ENCODE assay signal across 19 mouse cellular contexts in the genomic region with DNA sequence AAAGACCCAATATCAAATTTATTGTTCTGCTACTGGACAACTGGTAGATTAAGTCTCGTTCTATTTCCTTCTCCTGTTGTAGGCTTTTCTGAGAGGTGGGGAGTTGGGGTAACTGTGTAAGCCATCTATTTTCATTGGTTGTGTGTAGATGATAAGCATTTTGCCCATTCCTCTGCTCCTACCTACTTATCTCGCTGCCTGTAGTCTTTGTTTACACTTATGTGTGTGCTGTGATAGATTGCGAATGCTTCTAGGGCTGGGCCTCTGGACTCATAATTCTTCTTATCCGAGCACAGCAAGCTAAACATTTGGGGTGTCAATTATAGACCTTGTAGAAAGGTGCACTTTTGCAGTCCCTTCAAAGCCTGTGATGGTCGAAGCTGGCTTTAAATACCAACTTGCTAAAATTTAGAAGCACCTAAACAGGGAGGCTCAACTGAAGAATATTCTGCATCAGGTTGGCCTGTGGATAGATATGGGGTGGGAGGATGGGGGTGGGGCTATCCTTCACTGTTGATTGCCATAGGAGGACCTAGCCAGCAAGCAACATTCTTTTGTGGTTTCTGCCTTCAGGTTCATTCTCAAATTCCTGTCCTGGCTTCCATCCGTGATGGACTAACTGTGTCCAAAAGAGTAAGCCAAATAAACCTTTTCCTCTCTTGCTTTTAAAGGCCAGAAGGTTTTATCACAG. TPM values are rescaled to one million over a fixed set of nuclear protein-coding genes. Genes with fewer than 3 reads are reported as not detected.
DNase-seq lines count a peak whose midpoint lies in the region; ATAC-seq and TF ChIP-seq lines count a peak whose summit lies in the region.
"Had no signal": no experiment of that assay in that cellular context is flagged by ENCODE, and none has a peak within 500 bp of the region (broad histone marks: within the 10 kb centered on the region; RNA-seq: fewer than 3 reads in every experiment).

No protein-coding gene starts in this region.

- 36% methylated on average over 6 of the region's 6 CpGs for WGBS in heart, embryonic 13.5 days
- 11% methylated on average over 6 of the region's 6 CpGs for WGBS in liver, embryonic 13.5 days (ENCODE audit: insufficient replicate concordance)
- 16% methylated on average over 6 of the region's 6 CpGs for WGBS in stomach, embryonic 14.5 days
- WGBS in hindbrain, embryonic 14.5 days: 88% methylated on average over 6 of the region's 6 CpGs
- whole genome bisulfite sequencing in thymus, adult 2 months: 94% methylated on average over 6 of the region's 6 CpGs

- no peak overlapping the region for H3K9ac ChIP-seq in heart, embryonic 13.5 days
- peak overlapping the region; percentile 47 for H3K9ac ChIP-seq in liver, embryonic 13.5 days
- H3K9ac ChIP-seq in stomach, embryonic 14.5 days (replicated peaks; ENCODE audit: low read depth, low read length): no peak overlapping the region
- H3K9ac ChIP-seq in hindbrain, embryonic 14.5 days: no peak overlapping the region
- H3K9ac ChIP-seq: forebrain, embryonic 15.5 days; lung, embryonic 15.5 days; neural tube, embryonic 12.5 days had no signal

- 0 out of 2 replicates have a peak, but pooled peaks cover 9% of the 10 kb centered on the region for H3K4me1 ChIP-seq in heart, embryonic 13.5 days
- H3K4me1 ChIP-seq in liver, embryonic 13.5 days (replicated peaks): peaks cover 55% of the 10 kb centered on the region
- no peaks in the 10 kb centered on the region for H3K4me1 ChIP-seq in stomach, embryonic 14.5 days (ENCODE audit: control insufficient read depth, insufficient read depth, low read length)
- no peaks in the 10 kb centered on the region for H3K4me1 ChIP-seq in hindbrain, embryonic 14.5 days (replicated peaks; ENCODE audit: control insufficient read depth, insufficient read depth, low read length)
- no peaks in the 10 kb centered on the region for H3K4me1 ChIP-seq in thymus, adult 2 months (replicated peaks; ENCODE audit: control insufficient read depth, insufficient read depth, low read length)

- ATAC-seq in heart, embryonic 13.5 days (ENCODE audit: extremely low read depth, insufficient number of reproducible peaks, low FRiP score, low TSS enrichment): no peak
- peak; percentile 73 for ATAC-seq in common myeloid progenitor, adult 5-6 weeks (replicated peaks; ENCODE audit: low read depth, poor library complexity, severe bottlenecking)
- ATAC-seq in liver, embryonic 13.5 days (ENCODE audit: low read depth): peak; percentile 97
- peak; percentile 82 for ATAC-seq in stomach, embryonic 14.5 days (ENCODE audit: insufficient number of reproducible peaks, insufficient read depth, low FRiP score, low read depth)
- ATAC-seq in hindbrain, embryonic 14.5 days (ENCODE audit: low FRiP score): no peak
- ATAC-seq: forebrain, embryonic 15.5 days; inflammation-experienced regulatory T-cells, adult 6 months had no signal

- no peak overlapping the region for H3K4me2 ChIP-seq in heart, embryonic 13.5 days
- peak overlapping the region; percentile 54 for H3K4me2 ChIP-seq in liver, embryonic 13.5 days
- H3K4me2 ChIP-seq in stomach, embryonic 14.5 days (replicated peaks; ENCODE audit: low read depth, low read length): no peak overlapping the region
- H3K4me2 ChIP-seq in hindbrain, embryonic 14.5 days (replicated peaks): no peak overlapping the region
- H3K4me2 ChIP-seq: forebrain, embryonic 15.5 days; lung, embryonic 15.5 days; neural tube, embryonic 12.5 days had no signal

- H3K27me3 ChIP-seq in heart, embryonic 13.5 days (replicated peaks): no peaks in the 10 kb centered on the region
- no peaks in the 10 kb centered on the region for H3K27me3 ChIP-seq in liver, embryonic 13.5 days
- H3K27me3 ChIP-seq in stomach, embryonic 14.5 days (ENCODE audit: control insufficient read depth, insufficient read depth, low read length): no peaks in the 10 kb centered on the region
- H3K27me3 ChIP-seq in hindbrain, embryonic 14.5 days (ENCODE audit: control insufficient read depth, insufficient read depth, low read length): no peaks in the 10 kb centered on the region
- H3K27me3 ChIP-seq in thymus, adult 2 months (ENCODE audit: control insufficient read depth, insufficient read depth, low read length): no peaks in the 10 kb centered on the region
- H3K27me3 ChIP-seq: forebrain, embryonic 15.5 days; lung, embryonic 15.5 days; neural tube, embryonic 12.5 days had no signal

- no peak for TF ChIP-seq POLR2A in thymus, adult 2 months (IDR thresholded peaks at IDR 0.05; ENCODE audit: control insufficient read depth, extremely low read depth, insufficient read depth, low read length, poor library complexity)

- TF ChIP-seq CTCF in thymus, adult 2 months (IDR thresholded peaks at IDR 0.05; ENCODE audit: borderline replicate concordance, control insufficient read depth, extremely low read depth, insufficient read depth, low read length, poor library complexity): no peak

- peaks cover 9% of the 10 kb centered on the region; the same call in 1 of the 2 replicates for H3K9me3 ChIP-seq in heart, embryonic 13.5 days
- peaks cover 8% of the 10 kb centered on the region for H3K9me3 ChIP-seq in liver, embryonic 13.5 days (replicated peaks)
- peaks cover 5% of the 10 kb centered on the region; the same call in 1 of the 2 replicates for H3K9me3 ChIP-seq in stomach, embryonic 14.5 days (ENCODE audit: control insufficient read depth, low read depth, low read length)
- peaks cover 17% of the 10 kb centered on the region for H3K9me3 ChIP-seq in hindbrain, embryonic 14.5 days (ENCODE audit: control insufficient read depth, low read length)
- H3K9me3 ChIP-seq: forebrain, embryonic 15.5 days; limb, embryonic 10.5 days; lung, embryonic 15.5 days had no signal

- H3K36me3 ChIP-seq in heart, embryonic 13.5 days: no peaks in the 10 kb centered on the region
- H3K36me3 ChIP-seq in liver, embryonic 13.5 days: no peaks in the 10 kb centered on the region
- H3K36me3 ChIP-seq in stomach, embryonic 14.5 days (ENCODE audit: control insufficient read depth, insufficient read depth, low read length): no peaks in the 10 kb centered on the region
- H3K36me3 ChIP-seq in hindbrain, embryonic 14.5 days (replicated peaks; ENCODE audit: control insufficient read depth, insufficient read depth): no peaks in the 10 kb centered on the region
- H3K36me3 ChIP-seq in thymus, adult 2 months (ENCODE audit: control insufficient read depth, insufficient read depth, low read length): no peaks in the 10 kb centered on the region
- H3K36me3 ChIP-seq: forebrain, embryonic 15.5 days; limb, embryonic 10.5 days; lung, embryonic 15.5 days; midbrain, embryonic 10.5 days; neural tube, embryonic 12.5 days had no signal

- H3K27ac ChIP-seq in heart, embryonic 13.5 days (replicated peaks): 0 out of 2 replicates have a peak overlapping the region, but pooled peaks have one; percentile 5
- peak overlapping the region; percentile 91 for H3K27ac ChIP-seq in liver, embryonic 13.5 days
- H3K27ac ChIP-seq in stomach, embryonic 14.5 days (ENCODE audit: low read length): peak overlapping the region; percentile 30; the same call in 1 of the 2 replicates
- no peak overlapping the region for H3K27ac ChIP-seq in hindbrain, embryonic 14.5 days
- H3K27ac ChIP-seq in thymus, adult 2 months (ENCODE audit: control insufficient read depth, insufficient read depth, low read length): no peak overlapping the region
- H3K27ac ChIP-seq: forebrain, embryonic 15.5 days; kidney, postnatal 0 days; left cerebral cortex, adult 2 months; limb, embryonic 10.5 days; lung, embryonic 15.5 days; midbrain, embryonic 10.5 days; neural tube, embryonic 12.5 days had no signal

- intact Hi-C loops in heart, postnatal 25 days (cut with DNase I): no loop called here

- H3K4me3 ChIP-seq in heart, embryonic 13.5 days: no peak overlapping the region
- peak overlapping the region; percentile 16; the same call in 1 of the 2 replicates for H3K4me3 ChIP-seq in liver, embryonic 13.5 days (replicated peaks)
- H3K4me3 ChIP-seq in stomach, embryonic 14.5 days (ENCODE audit: low read depth, low read length): no peak overlapping the region
- H3K4me3 ChIP-seq in hindbrain, embryonic 14.5 days (replicated peaks; ENCODE audit: low read length): no peak overlapping the region
- H3K4me3 ChIP-seq in thymus, adult 2 months (ENCODE audit: control insufficient read depth, insufficient read depth, low read length): no peak overlapping the region
- H3K4me3 ChIP-seq: forebrain, embryonic 15.5 days; left cerebral cortex, adult 2 months; limb, embryonic 10.5 days; lung, embryonic 15.5 days; midbrain, embryonic 10.5 days; neural tube, embryonic 12.5 days had no signal

- DNase-seq in heart, postnatal 25 days (ENCODE audit: low spot score): no peak
- peak; percentile 57 for DNase-seq in liver, embryonic 13.5 days
- no peak for DNase-seq in hindbrain, embryonic 14.5 days (ENCODE audit: low spot score)
- no peak for DNase-seq in neural tube, embryonic 10.5 days (ENCODE audit: extremely low spot score, low spot score)
- DNase-seq in thymus, adult 2 months: no peak
- DNase-seq: adrenal gland, adult 8-10 months; embryo, embryonic 11 days; right cerebral cortex, postnatal 14 days had no signal

RNA-seq across cellular contexts. Expression of a gene that starts 22.4 kb away (rescaled TPM):
- 103 and 105 TPM in 2 replicates for polyA plus RNA-seq in heart, embryonic 13.5 days (2015; fragmentation: Nextera tagmentation; extraction: Ambion mirVana)
- total RNA-seq in heart, postnatal 25 days (2021): 10 to 100 TPM; 39.3 to 43.6 TPM
- total RNA-seq in common myeloid progenitor, adult 5-6 weeks (2017): 175 and 186 TPM in 2 replicates
- polyA plus RNA-seq in liver, embryonic 13.5 days (2015; fragmentation: Nextera tagmentation; extraction: Ambion mirVana): 55.6 and 63.1 TPM in 2 replicates
- 176 and 199 TPM in 2 replicates for polyA plus RNA-seq in stomach, embryonic 14.5 days (2014; fragmentation: Nextera tagmentation; extraction: Ambion mirVana)
- 60.1 and 67.4 TPM in 2 replicates for polyA plus RNA-seq in hindbrain, embryonic 14.5 days (2014; fragmentation: Nextera tagmentation; extraction: Ambion mirVana)
- polyA plus RNA-seq in thymus, adult 2 months (2012; rRNA removed): 149 and 189 TPM in 2 replicates

Comparison
In these comparisons a context has a peak if more than half of its experiments do, and no peak if none do; other contexts are left out.
1. ATAC-seq: peak in common myeloid progenitor, adult 5-6 weeks (single experiment), liver, embryonic 13.5 days (single experiment) and stomach, embryonic 14.5 days (single experiment); none in heart, embryonic 13.5 days (single experiment) and hindbrain, embryonic 14.5 days (single experiment).
2. H3K27ac ChIP-seq: peak in heart, embryonic 13.5 days (single experiment), liver, embryonic 13.5 days (single experiment) and stomach, embryonic 14.5 days (single experiment); none in hindbrain, embryonic 14.5 days (single experiment) and thymus, adult 2 months (single experiment).